Mouse (Mus musculus): ENCODE measurements around the gene Nrp2. TPM values are rescaled to one million over a fixed set of nuclear protein-coding genes. Genes with fewer than 3 reads are reported as not detected.
A peak's percentile ranks its signal among the peaks of the same experiment; 100 is the strongest.

Gene Nrp2
- polyA plus RNA-seq, 1 experiment from 2014 or later = 12.5 TPM

DNA sequence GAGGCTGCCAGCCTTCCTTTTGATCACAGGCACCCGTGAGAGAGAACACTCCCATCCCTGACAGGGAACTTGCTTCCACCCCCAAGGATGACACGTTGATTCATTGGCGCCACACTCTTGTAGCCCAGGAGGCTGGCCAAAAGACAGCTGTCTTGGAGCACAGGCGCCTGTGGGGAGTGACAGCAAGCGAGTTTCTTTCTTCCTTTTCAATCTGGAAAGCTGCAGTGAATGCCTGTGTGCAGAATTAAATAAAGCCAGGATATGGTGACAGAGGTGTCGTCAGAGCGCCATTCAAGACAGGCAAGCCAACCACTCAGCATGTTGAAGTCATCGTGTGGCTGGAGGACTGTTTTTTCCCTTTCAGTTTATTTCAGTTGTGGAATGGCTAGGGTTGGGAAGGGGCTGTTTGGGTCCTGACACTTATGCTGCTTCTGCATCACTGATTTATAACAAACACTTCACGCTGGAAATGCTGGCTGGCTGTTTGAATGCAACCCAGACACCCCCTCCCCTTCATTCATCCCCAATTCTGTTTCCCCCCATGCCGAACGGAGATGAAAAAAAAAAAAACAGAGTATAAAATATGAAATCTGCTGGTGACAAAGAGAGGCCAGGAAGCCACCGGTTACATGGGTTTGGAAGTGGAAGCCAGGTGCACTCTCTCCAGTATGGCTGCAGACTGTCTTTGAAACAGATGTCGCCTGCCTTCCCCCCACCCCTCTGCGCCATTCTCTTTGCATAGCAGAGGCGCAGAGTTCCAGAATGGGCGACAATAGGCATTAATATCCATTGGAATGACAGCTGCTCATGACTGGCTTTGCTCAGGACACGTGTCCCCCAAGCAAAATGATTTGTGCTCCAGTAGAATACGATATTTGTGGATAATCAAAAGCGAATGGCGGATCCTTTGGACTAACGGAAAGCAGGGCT is 20.4 kb upstream of the Nrp2 start:
- 0 out of 2 replicates have a peak overlapping the region, but pooled peaks have one; percentile 9 for H3K9ac ChIP-seq (ENCODE audit: low read length)
- no peaks in the 10 kb centered on the region for H3K9me3 ChIP-seq (ENCODE audit: control insufficient read depth, low read length)
- H3K27ac ChIP-seq (ENCODE audit: low read depth, low read length) = peak overlapping the region; percentile 8; the same call in 1 of the 2 replicates
- peaks cover 6% of the 10 kb centered on the region; the same call in 1 of the 2 replicates for H3K4me1 ChIP-seq (ENCODE audit: control insufficient read depth, insufficient read depth, low read length)
- no peak overlapping the region for H3K4me3 ChIP-seq (ENCODE audit: low read depth, low read length)
- WGBS = 67% methylated on average over 21 of the region's 21 CpGs
- H3K27me3 ChIP-seq (ENCODE audit: control insufficient read depth, insufficient read depth, low read length) = no peaks in the 10 kb centered on the region
- H3K4me2 ChIP-seq = 0 out of 2 replicates have a peak overlapping the region, but pooled peaks have one; percentile 7
- peak; percentile 58 for ATAC-seq (ENCODE audit: low FRiP score)
- no peaks in the 10 kb centered on the region for H3K36me3 ChIP-seq (ENCODE audit: control insufficient read depth, insufficient read depth, low read length)
- peak; percentile 72 for DNase-seq (ENCODE audit: low spot score, missing footprints)

DNA sequence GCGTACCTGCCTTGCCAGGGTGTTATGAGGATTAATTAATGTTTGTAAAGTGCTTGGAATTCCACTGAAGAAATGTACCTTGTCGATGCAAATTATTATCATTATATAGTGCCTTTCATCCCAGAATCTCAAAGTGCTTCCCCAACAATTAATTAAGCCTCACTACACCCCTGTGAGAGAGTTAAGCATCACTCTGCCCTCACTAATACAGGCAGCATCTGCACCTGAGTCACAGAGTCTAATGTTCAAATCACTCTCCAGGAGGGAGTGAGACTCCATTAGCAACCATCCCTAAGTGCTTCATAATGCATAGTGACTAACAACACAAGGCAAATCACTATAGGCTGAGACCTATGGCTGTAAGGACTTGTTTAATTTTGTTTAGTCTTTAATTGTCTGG is 19.6 kb upstream of the Nrp2 start:
- Histone ChIP-seq H3K4me2 (no peak overlapping the region), H3K9me3 (ENCODE audit: control insufficient read depth, low read length) (no peaks in the 10 kb centered on the region), H3K9ac (ENCODE audit: low read length) (no peak overlapping the region), H3K27me3 (ENCODE audit: control insufficient read depth, insufficient read depth, low read length) (no peaks in the 10 kb centered on the region), H3K4me3 (ENCODE audit: low read depth, low read length) (no peak overlapping the region), H3K27ac (ENCODE audit: low read depth, low read length) (no peak overlapping the region), H3K36me3 (ENCODE audit: control insufficient read depth, insufficient read depth, low read length) (no peaks in the 10 kb centered on the region), H3K4me1 (ENCODE audit: control insufficient read depth, insufficient read depth, low read length) (peaks cover 6% of the 10 kb centered on the region; the same call in 1 of the 2 replicates)
- WGBS = 86% methylated on average over 2 of the region's 2 CpGs
- no peak for ATAC-seq (ENCODE audit: low FRiP score)
- peak; percentile 54 for DNase-seq (ENCODE audit: low spot score, missing footprints)

DNA sequence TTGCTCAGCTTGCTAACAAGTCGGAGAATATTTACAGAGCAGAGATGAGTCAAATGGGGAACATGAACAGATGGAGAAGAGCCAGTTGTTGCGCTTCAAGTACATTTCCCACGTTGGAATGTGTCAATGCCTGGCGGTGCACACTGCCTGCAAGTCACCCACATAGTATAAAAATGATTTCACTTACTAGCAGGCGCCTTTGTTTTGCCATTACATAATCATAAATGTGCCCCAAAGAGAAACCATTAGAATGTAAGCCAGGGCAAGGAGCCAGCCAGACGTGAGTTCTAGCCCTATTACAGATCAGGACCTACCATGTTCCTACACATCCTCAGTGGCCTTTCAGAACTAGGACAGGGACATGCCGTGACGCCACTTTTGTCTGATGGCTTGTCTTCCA is 15.6 kb upstream of the Nrp2 start:
- no peaks in the 10 kb centered on the region for H3K27me3 ChIP-seq (ENCODE audit: control insufficient read depth, insufficient read depth, low read length)
- no peak overlapping the region for H3K4me2 ChIP-seq
- no peak overlapping the region for H3K27ac ChIP-seq (ENCODE audit: low read depth, low read length)
- ATAC-seq (ENCODE audit: low FRiP score) (no peak), DNase-seq (ENCODE audit: low spot score, missing footprints) (no peak)
- H3K36me3 ChIP-seq (ENCODE audit: control insufficient read depth, insufficient read depth, low read length) = no peaks in the 10 kb centered on the region
- no peaks in the 10 kb centered on the region for H3K9me3 ChIP-seq (ENCODE audit: control insufficient read depth, low read length)
- no peak overlapping the region for H3K9ac ChIP-seq (ENCODE audit: low read length)
- no peak overlapping the region for H3K4me3 ChIP-seq (ENCODE audit: low read depth, low read length)
- WGBS = 89% methylated on average over 8 of the region's 8 CpGs
- peaks cover 3% of the 10 kb centered on the region; the same call in 1 of the 2 replicates for H3K4me1 ChIP-seq (ENCODE audit: control insufficient read depth, insufficient read depth, low read length)

DNA sequence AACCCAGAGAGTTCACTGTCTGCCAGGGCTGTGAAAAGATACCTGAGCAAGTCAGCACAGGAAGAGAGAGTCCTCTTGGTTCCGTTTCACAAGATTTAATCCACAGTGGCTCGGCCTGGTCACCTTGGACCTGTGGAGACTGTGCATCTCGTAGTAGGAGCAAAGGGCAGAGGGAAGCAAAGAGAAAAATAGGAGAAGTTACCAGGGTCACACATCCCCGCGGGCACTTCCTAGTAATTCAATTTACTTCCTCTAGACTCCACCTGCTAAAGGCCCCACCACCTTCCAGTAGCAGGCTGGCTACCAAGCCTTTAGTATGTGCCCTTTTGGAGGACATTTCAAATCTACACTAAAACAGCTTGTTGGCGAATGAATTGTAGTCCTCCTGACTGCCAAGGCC is 11.9 kb upstream of the Nrp2 start:
- H3K4me1 ChIP-seq (ENCODE audit: control insufficient read depth, insufficient read depth, low read length) = no peaks in the 10 kb centered on the region
- DNase-seq (ENCODE audit: low spot score, missing footprints) (no peak), ATAC-seq (ENCODE audit: low FRiP score) (no peak)
- H3K4me2 ChIP-seq = no peak overlapping the region
- H3K36me3 ChIP-seq (ENCODE audit: control insufficient read depth, insufficient read depth, low read length) = no peaks in the 10 kb centered on the region
- WGBS = 90% methylated on average over 6 of the region's 6 CpGs
- H3K9ac ChIP-seq (ENCODE audit: low read length) = no peak overlapping the region
- no peaks in the 10 kb centered on the region for H3K9me3 ChIP-seq (ENCODE audit: control insufficient read depth, low read length)
- no peak overlapping the region for H3K27ac ChIP-seq (ENCODE audit: low read depth, low read length)
- H3K27me3 ChIP-seq (ENCODE audit: control insufficient read depth, insufficient read depth, low read length) = no peaks in the 10 kb centered on the region
- no peak overlapping the region for H3K4me3 ChIP-seq (ENCODE audit: low read depth, low read length)

DNA sequence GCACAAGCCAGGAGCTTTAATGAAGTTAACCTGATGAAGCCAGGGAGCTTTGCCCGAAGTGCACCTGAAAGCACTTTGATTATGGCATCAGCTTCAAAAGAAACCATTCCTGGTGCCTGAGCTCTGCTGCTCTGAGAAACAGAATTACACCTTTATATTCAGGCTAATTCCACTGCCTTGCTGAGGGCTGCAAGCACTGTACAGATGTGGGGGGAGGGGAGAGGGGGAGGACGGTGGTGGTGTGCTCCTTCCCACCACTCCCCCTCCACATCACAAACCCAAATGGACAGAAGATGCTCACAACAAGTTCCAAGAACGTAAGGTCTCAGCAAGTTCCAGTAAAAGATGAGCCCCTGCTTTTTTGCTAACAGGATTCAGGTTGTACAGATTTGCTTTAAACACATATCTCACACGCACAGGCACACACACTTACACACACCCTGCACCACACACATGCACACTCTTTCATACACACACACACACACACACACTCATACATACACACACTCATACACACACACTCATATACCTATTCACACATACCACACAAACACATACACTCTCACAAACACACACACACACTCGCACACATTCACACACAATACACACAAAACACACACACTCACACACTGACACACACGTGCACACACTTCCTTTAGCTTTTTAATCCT is 6.6 kb upstream of the Nrp2 start:
- H3K4me2 ChIP-seq = no peak overlapping the region
- ATAC-seq (ENCODE audit: low FRiP score) = peak; percentile 14; the same call in 1 of the 2 replicates
- no peaks in the 10 kb centered on the region for H3K36me3 ChIP-seq (ENCODE audit: control insufficient read depth, insufficient read depth, low read length)
- H3K9ac ChIP-seq (ENCODE audit: low read length) = no peak overlapping the region
- H3K27ac ChIP-seq (ENCODE audit: low read depth, low read length) = no peak overlapping the region
- peaks cover 4% of the 10 kb centered on the region; the same call in 1 of the 2 replicates for H3K4me1 ChIP-seq (ENCODE audit: control insufficient read depth, insufficient read depth, low read length)
- peaks cover 2% of the 10 kb centered on the region for H3K27me3 ChIP-seq (ENCODE audit: control insufficient read depth, insufficient read depth, low read length)
- no peak for DNase-seq (ENCODE audit: low spot score, missing footprints)
- no peak overlapping the region for H3K4me3 ChIP-seq (ENCODE audit: low read depth, low read length)
- no peaks in the 10 kb centered on the region for H3K9me3 ChIP-seq (ENCODE audit: control insufficient read depth, low read length)
- 64% methylated on average over 6 of the region's 6 CpGs for WGBS

DNA sequence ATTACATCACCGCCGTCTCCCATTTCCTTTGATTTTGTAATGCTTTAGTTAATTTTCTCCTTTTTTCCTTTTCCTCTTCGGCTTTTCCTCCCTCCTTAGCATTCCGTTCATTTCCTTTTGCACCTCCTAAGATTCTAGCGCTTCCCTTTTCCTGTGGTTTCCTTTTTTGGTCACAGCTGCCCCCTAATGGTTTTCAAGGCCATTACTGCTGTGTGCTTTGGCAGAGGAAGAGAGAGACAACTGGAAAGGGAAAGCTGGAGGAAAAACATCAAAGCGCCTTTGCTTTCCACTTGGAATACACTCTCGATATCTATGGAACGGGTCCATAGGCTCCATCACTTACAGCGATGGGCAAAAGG is 6.1 kb upstream of the Nrp2 start:
- WGBS = 24% methylated on average over 9 of the region's 9 CpGs
- H3K9ac ChIP-seq (ENCODE audit: low read length) = no peak overlapping the region
- no peaks in the 10 kb centered on the region for H3K36me3 ChIP-seq (ENCODE audit: control insufficient read depth, insufficient read depth, low read length)
- no peak overlapping the region for H3K4me2 ChIP-seq
- H3K27ac ChIP-seq (ENCODE audit: low read depth, low read length) = no peak overlapping the region
- H3K9me3 ChIP-seq (ENCODE audit: control insufficient read depth, low read length) = no peaks in the 10 kb centered on the region
- ATAC-seq (ENCODE audit: low FRiP score) = peak; percentile 67; the same call in 1 of the 2 replicates
- no peak overlapping the region for H3K4me3 ChIP-seq (ENCODE audit: low read depth, low read length)
- peaks cover 7% of the 10 kb centered on the region for H3K27me3 ChIP-seq (ENCODE audit: control insufficient read depth, insufficient read depth, low read length)
- peak; percentile 91 for DNase-seq (ENCODE audit: low spot score, missing footprints)
- H3K4me1 ChIP-seq (ENCODE audit: control insufficient read depth, insufficient read depth, low read length) = peaks cover 4% of the 10 kb centered on the region; the same call in 1 of the 2 replicates

DNA sequence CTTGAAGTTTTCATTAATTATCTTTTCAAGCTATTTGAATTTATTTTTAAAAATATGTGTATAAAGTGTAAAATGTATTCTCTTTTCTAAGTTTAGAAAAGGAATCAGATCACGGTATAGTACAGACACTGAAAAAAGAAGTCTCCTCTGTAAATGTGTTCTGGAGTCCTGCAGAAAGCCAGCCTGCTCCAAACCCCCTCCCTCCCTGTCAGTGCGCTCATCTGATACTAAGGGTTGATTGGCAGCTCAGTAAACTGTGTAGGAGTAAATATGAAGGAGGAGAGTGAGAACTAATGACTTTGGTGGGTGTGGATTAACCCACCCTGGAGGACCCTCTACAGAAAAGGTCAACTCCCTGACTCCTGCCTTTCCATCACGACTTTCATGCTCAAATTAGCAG is 5.7 kb upstream of the Nrp2 start:
- peak; percentile 55; the same call in 1 of the 2 replicates for ATAC-seq (ENCODE audit: low FRiP score)

DNA sequence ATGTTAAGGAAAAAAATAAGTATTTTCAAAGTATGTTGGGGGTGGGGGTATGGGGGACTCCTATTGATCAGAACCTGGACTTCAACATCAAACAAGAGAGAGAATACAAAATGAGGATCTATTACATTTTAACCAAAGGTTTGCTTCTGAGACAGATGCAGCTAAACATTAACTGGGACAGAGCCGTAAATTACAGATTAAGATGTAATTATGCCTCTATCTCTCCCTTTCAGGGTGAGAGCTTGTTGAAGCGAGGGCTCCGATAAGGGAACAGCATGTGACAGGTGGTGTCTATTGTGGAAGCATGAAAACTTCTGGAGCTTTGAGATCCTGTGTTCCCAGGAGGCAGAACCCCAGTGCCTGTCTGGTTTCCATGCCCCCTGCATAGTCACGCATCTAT is 3.3 kb upstream of the Nrp2 start:
- H3K27ac ChIP-seq (ENCODE audit: low read depth, low read length) = no peak overlapping the region
- no peaks in the 10 kb centered on the region for H3K9me3 ChIP-seq (ENCODE audit: control insufficient read depth, low read length)
- DNase-seq (ENCODE audit: low spot score, missing footprints) (no peak), ATAC-seq (ENCODE audit: low FRiP score) (no peak)
- peaks cover 19% of the 10 kb centered on the region for H3K27me3 ChIP-seq (ENCODE audit: control insufficient read depth, insufficient read depth, low read length)
- 23% methylated on average over 4 of the region's 4 CpGs for WGBS
- no peak overlapping the region for H3K4me3 ChIP-seq (ENCODE audit: low read depth, low read length)
- no peaks in the 10 kb centered on the region for H3K36me3 ChIP-seq (ENCODE audit: control insufficient read depth, insufficient read depth, low read length)
- no peak overlapping the region for H3K4me2 ChIP-seq
- H3K9ac ChIP-seq (ENCODE audit: low read length) = no peak overlapping the region
- peaks cover 4% of the 10 kb centered on the region; the same call in 1 of the 2 replicates for H3K4me1 ChIP-seq (ENCODE audit: control insufficient read depth, insufficient read depth, low read length)

More for the DNA sequence above, 5.7 kb upstream of the Nrp2 start:
- WGBS = 56% methylated on average over 3 of the region's 3 CpGs
- Histone ChIP-seq H3K4me1 (ENCODE audit: control insufficient read depth, insufficient read depth, low read length) (peaks cover 4% of the 10 kb centered on the region; the same call in 1 of the 2 replicates), H3K4me2 (no peak overlapping the region), H3K36me3 (ENCODE audit: control insufficient read depth, insufficient read depth, low read length) (no peaks in the 10 kb centered on the region), H3K27ac (ENCODE audit: low read depth, low read length) (no peak overlapping the region), H3K9ac (ENCODE audit: low read length) (no peak overlapping the region), H3K27me3 (ENCODE audit: control insufficient read depth, insufficient read depth, low read length) (peaks cover 11% of the 10 kb centered on the region), H3K4me3 (ENCODE audit: low read depth, low read length) (no peak overlapping the region), H3K9me3 (ENCODE audit: control insufficient read depth, low read length) (no peaks in the 10 kb centered on the region)
- DNase-seq (ENCODE audit: low spot score, missing footprints) = no peak

All from midbrain, embryonic 11.5 days (tissue).